Mouse (Mus musculus): ENCODE data around the gene Slc29a1.

GRCm38 (mm10) chr17:45630992-45631391 lies 31.6 kb upstream of the Slc29a1 start:
- TF ChIP-seq POLR2A (IDR thresholded peaks at IDR 0.05; ENCODE audit: insufficient read depth, low read length) = no peak
- no peak for TF ChIP-seq CTCF (IDR thresholded peaks at IDR 0.05; ENCODE audit: low read depth, low read length)

Measured in ES-Bruce4 (cell line).